Mouse (Mus musculus) CD4-positive, CD25-positive, alpha-beta regulatory T cell, adult 2 months (primary cell): ENCODE data around the gene Ccer1.
A peak's percentile ranks its signal among the peaks of the same experiment; 100 is the strongest.
"Not testable (repeated sequence)": the region's sequence is repeated elsewhere in the genome, so short reads cannot be mapped to it uniquely, and the experiment has no call there.

Source experiments
- DNase-seq: peaks from one replicate; pipeline ENCODE4 v3.0.0-alpha.2; 2012; ENCODE audit warnings: low read depth, low spot score

The Ccer1 gene

GRCm38 (mm10) chr10:97692913-97693312 is at the start of gene Ccer1:
TSS of gene Ccer1 (plus strand) at chr10:97693059.
- DNase-seq, result no peak

GRCm38 (mm10) chr10:97643768-97644167 is 49.1 kb upstream of the Ccer1 start, which contains the start of gene Epyc:
TSS of gene Epyc (plus strand) at chr10:97644068.
- no peak for DNase-seq

- no peak for DNase-seq
Measured at GRCm38 (mm10) chr10:97650334-97650733, 42.5 kb upstream of the Ccer1 start.

- no peak for DNase-seq
Measured at GRCm38 (mm10) chr10:97659489-97659888, 33.4 kb upstream of the Ccer1 start.

- DNase-seq, result no peak
Measured at GRCm38 (mm10) chr10:97668656-97669055, 24.2 kb upstream of the Ccer1 start.

GRCm38 (mm10) chr10:97670202-97670601 is 22.7 kb upstream of the Ccer1 start:
- no peak for DNase-seq

GRCm38 (mm10) chr10:97673239-97673638 is 19.6 kb upstream of the Ccer1 start:
- no peak for DNase-seq

- DNase-seq, result no peak
Measured at GRCm38 (mm10) chr10:97682981-97683380, 9.9 kb upstream of the Ccer1 start.

GRCm38 (mm10) chr10:97687198-97687597 is 5.7 kb upstream of the Ccer1 start:
- DNase-seq, result no peak

GRCm38 (mm10) chr10:97689425-97689824 is 3.4 kb upstream of the Ccer1 start:
- DNase-seq, result no peak

GRCm38 (mm10) chr10:97693398-97694135 is 708 bp downstream of the Ccer1 start:
- DNase-seq, result no peak

GRCm38 (mm10) chr10:97702321-97702720 is 9.5 kb downstream of the Ccer1 start:
- DNase-seq, result no peak

GRCm38 (mm10) chr10:97704562-97704961 is 11.7 kb downstream of the Ccer1 start:
- DNase-seq, result peak; percentile 56

GRCm38 (mm10) chr10:97712687-97713086 is 19.8 kb downstream of the Ccer1 start:
- DNase-seq, result peak; percentile 55

GRCm38 (mm10) chr10:97714584-97714983 is 21.7 kb downstream of the Ccer1 start:
- DNase-seq, result no peak

GRCm38 (mm10) chr10:97715289-97715906 is 22.5 kb downstream of the Ccer1 start:
- no peak for DNase-seq

GRCm38 (mm10) chr10:97717233-97717632 is 24.4 kb downstream of the Ccer1 start:
- no peak for DNase-seq

- no peak for DNase-seq
Measured at GRCm38 (mm10) chr10:97718021-97718420, 25.2 kb downstream of the Ccer1 start.

- DNase-seq, result no peak
Measured at GRCm38 (mm10) chr10:97720625-97721024, 27.8 kb downstream of the Ccer1 start.

GRCm38 (mm10) chr10:97722709-97723108 is 29.9 kb downstream of the Ccer1 start:
- DNase-seq, result no peak

GRCm38 (mm10) chr10:97725929-97726328 is 33.1 kb downstream of the Ccer1 start:
- no peak for DNase-seq

GRCm38 (mm10) chr10:97726655-97727054 is 33.8 kb downstream of the Ccer1 start, which contains the start of gene C030005K15Rik:
TSS of gene C030005K15Rik (minus strand) at chr10:97726755.
- not testable (repeated sequence) for DNase-seq
